Mouse (Mus musculus) cerebellum, adult 2 months (tissue): ENCODE data around the gene Tmtc1.

Source experiments
- CTCF ChIP-seq: fragments of 200-500 bp; IDR thresholded peaks from 2 replicates; pipeline ENCODE4 v1.5.1; 2011; ENCODE audit warnings: low read depth, mild to moderate bottlenecking, control low read depth, low read length, moderate library complexity, borderline replicate concordance; ENCODE audit not compliant: insufficient read depth
- POLR2A ChIP-seq: fragments of 200-500 bp; IDR thresholded peaks from 2 replicates; pipeline ENCODE4 v1.6.1; 2011; ENCODE audit warnings: low read length, control low read depth, borderline replicate concordance; ENCODE audit not compliant: insufficient read depth

DNA sequence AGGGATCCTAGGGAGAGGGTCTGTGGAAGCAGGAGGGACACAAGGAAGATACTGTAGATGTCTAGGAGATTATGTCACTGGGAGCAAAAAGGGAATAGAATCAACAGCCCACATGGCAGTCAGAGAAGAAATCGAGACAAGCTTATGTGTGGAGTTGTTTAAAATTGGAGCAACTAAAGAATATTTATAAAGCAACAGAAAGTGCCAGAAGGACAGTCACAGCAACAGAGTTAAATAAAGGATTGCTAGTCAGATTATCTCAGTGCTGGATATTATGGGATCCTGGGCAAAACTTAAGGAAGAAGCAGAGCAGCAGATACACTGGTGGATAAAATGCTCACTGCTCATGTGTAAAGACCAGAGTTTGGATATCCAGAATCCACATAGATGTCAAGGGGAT, 167.8 kb downstream of the Tmtc1 start:
- TF ChIP-seq CTCF (no peak), POLR2A (no peak)
